Mouse (Mus musculus) right cerebral cortex, adult 2 months (tissue): ENCODE measurements around the gene Plekha6.

Source experiments
- DNase-seq, 2 experiments: peaks; one replicate each; pipeline ENCODE4 v3.0.0; 2021 to 2022; ENCODE audit warnings: low spot score in 2 of 2

Gene Plekha6

GRCm38 (mm10) chr1:133245690-133246619 lies 81.9 kb downstream of the Plekha6 start:
- peak; percentile 50 to 61 for DNase-seq

DNA sequence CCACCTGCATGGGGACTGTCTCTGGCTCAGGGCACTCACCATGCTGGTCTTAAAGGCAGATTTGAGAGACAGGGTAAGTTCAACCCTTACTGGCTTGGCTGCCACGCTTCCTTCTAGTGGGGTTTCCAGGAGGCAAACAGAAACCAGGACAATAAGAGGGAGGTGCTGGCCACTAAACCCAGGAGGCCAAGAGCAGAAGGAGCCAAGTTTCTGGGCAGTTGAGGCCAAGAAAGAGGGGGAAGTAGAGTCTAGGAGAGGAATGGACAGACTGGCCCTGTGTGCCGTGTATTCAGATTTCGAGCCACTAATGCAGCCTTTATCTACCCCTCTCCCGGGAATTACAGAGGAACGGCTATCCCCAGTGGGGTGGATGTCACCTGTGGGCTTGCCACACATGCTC lies 83.2 kb downstream of the Plekha6 start:
- DNase-seq = no peak

GRCm38 (mm10) chr1:133250761-133251160 lies 86.8 kb downstream of the Plekha6 start:
- no peak for DNase-seq

- DNase-seq = no peak
Observed at GRCm38 (mm10) chr1:133251625-133252034, 87.6 kb downstream of the Plekha6 start.

DNA sequence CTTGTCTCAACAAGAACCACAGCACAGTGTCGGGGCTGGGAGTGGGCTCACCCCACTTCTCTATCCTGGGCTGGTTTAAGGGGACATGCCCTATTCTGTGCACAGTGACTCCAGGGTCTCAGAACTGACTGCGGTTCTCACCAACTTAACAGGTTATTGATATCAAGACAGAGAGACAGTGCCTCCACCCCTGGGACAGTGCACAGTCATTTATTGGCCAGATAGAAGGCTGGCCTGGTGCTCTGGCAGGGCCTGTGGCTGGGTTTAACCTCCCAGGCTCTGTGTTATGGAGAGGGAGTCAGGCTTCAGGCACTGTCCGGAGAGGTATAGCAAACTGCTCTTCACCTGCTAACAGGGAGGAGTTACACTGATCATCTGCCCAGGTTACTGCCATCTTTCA lies 88.2 kb downstream of the Plekha6 start:
- no peak for DNase-seq

DNA sequence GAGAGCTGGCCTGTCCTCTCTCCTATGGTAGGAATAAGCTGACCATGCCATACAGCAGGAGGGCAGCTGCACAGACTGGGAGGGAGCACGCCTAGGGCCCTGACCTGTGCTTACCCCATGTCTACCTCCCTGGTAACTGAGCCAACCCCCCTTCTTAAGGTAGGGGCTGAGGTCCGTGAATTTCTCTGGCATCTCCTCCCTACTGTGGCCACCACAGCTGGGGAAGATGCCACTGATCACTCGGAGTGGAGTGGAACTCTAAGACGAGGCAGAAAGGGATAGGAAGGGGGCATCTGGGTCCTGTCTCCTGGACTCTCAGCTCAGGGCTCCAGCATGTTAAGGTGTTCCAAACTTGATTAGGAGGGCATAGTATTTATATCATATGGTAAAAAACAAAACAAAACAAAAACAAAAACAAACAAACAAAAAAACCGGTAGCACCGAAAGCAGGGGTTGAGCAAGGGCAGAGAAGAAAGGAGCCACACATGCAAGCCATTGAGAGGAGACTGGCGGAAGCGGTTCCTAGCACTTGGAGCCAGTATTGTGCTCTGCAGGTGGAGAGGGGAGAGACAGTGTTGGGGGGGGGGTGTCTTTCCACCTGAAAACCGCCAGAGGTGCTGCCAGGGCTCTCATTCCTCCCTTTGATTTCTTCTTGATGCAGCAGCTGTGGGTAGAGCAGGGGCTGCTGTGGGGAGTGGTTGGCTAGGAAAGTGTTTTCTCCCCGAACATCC lies 89.0 kb downstream of the Plekha6 start:
- DNase-seq = no peak

GRCm38 (mm10) chr1:133253532-133253866 lies 89.5 kb downstream of the Plekha6 start:
- DNase-seq = no peak

- DNase-seq = no peak
Observed at GRCm38 (mm10) chr1:133254226-133254625, 90.2 kb downstream of the Plekha6 start.

DNA sequence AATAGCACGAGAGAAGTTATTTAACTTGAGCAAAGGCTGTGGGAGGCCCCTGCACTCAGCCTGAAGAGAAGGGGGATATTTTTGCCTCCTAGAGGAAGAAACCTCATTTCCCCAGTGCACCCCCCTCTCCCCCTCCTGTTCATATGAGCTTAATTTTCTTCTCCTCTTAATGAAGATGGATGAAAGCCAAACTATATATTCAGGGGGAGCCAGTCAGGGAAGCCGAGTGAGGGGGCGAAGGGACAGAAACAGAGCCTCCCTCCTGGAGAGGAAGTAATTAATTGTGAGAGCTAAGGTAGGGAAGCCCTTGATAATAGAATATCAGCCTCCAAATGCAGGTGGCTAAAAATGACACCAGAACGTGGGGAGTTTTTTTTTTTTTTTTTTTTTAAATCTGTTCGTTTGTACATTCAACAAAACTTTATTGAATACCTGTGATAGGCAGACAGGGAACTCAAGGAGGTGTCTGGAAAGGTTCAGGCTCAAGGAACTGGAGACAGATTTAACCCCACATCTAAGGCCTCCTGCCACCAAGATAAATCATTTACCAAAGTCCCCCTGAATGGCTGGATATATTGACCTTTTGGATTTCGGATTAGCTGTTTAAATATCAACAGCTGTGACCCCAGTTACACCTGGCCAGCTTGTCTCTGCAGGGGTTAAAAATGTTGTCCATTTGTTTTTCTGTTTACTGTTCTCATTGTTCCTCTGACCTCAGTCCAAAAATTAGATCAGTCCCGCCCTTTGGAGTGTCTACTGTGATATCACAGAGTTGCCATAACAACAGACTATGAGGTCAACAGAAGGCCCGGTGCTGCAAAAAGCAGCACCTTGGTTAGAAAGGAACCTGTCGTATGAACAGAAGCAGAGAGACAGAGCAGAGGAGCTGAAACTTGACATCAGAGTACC lies 91.1 kb downstream of the Plekha6 start:
- DNase-seq = peak in 1 of 2 experiments; percentile 39

DNA sequence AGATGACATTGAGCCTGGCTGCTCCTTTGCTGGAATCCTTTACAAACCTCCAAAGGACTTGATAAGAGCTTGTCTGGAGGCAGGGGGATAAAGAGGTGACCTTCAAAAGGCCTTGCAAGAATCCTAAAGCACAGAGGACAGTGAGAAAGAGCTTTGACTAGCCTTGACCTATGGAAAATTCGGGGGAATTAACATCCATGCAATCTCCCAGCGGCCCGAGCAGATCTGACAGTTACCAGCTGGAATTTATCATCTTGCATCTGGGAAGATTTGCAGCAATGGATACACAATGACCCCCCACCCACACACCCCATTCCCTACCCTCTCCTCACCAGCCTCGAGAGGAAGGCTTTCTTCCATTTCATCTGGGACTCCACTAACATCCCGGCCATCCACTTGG lies 91.8 kb downstream of the Plekha6 start:
- no peak for DNase-seq

DNA sequence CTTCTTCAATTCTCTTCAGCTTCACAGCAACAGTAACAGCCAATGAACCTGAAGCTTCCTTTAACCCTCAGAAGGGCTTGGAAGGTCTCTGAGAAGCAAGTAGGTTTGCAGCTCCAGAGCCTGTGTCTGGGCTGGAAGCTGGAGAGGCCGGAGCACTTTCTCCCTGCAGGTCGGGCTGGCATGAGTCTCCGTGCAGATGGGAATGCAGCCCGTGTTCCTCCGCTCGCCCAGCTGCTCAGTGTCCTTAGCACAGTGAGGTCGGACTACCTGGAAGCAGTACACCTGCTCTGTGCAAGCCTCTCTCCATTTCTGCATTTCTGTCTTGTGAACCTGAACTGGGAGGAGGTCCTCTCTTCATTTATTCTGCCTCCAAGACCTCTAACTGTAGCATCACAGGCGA lies 92.3 kb downstream of the Plekha6 start:
- no peak for DNase-seq

- DNase-seq = no peak
Observed at GRCm38 (mm10) chr1:133258694-133259093, 94.7 kb downstream of the Plekha6 start.

DNA sequence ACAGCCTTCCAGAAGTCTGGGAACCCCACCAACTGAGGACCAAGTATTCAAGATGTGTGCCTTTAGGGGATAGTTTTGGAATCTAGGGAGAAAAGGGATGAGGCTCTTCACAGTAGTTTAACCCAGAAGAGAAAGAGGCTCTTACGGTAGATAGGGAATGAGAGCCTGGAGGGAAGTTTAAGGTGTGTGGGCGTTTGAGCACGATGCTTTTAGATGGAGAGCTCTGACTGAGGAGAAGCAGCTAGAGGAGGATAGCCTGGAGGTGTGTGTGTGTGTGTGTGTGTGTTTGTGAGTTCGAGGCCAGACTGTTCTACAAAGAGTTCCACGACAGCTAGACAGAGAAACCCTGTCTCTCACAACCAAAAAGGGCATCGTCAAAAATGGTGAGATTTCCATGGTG lies 98.6 kb downstream of the Plekha6 start:
- DNase-seq = peak in 1 of 2 experiments; percentile 25

GRCm38 (mm10) chr1:133263134-133263533 lies 99.1 kb downstream of the Plekha6 start:
- DNase-seq = no peak

- no peak for DNase-seq
Observed at GRCm38 (mm10) chr1:133264367-133264766, 100.4 kb downstream of the Plekha6 start.

DNA sequence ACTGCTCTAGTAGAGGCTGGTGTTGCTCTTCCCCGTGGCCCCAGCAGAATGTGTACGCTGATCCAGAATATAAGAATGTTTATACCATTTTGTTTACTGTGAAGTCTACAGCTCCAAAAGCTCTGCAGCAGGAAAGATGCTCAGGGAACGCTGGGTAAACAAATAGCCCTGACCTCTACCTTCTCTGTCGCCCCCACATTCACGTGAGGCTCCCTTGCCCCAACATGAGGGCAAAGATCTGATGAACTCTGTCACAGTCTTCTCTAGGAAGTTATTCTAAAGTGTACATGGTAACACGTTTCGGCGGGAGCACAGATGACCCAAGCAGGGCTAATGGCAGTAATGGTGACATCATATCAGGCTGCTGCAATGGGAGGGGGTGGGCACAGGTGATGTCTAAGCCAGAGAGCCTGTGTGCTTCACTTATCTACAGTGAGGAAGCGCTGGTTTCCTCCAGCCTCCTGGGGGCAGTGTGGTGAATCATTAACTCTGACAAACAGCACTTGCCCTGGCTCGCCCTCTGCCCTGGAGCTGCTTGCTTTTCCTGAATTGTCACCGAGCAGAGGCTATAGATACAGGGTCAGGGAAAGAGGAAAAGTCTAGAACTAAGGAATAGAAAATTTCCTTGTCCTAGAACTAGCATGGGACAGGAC lies 101.2 kb downstream of the Plekha6 start:
- DNase-seq = no peak

DNA sequence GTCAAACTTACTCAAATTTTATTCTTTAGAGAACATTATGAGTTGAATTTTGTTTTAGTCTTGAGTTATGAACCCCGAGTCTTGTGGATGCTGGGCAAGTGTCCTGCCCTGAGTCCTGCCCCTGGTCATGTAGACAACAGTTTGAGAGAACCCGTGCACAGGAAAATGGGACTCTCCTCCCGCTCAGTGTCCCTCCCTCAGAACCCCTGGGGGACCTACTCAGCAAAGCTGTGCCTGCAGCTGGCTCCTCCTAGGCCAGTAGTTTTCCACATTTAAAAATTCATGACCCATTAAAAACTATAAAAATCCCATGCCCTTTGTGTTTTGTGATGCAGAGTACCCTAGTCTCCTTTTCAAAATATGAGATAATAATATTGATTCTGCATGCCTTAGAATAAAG lies 103.1 kb downstream of the Plekha6 start:
- no peak for DNase-seq

GRCm38 (mm10) chr1:133267813-133268492 lies 103.9 kb downstream of the Plekha6 start:
- peak; percentile 35 to 37 for DNase-seq

GRCm38 (mm10) chr1:133268503-133268902 lies 104.5 kb downstream of the Plekha6 start:
- no peak for DNase-seq

GRCm38 (mm10) chr1:133270336-133270735 lies 106.3 kb downstream of the Plekha6 start:
- DNase-seq = no peak

- no peak for DNase-seq
Observed at GRCm38 (mm10) chr1:133274163-133274562, 110.2 kb downstream of the Plekha6 start.
